Mouse (Mus musculus): ENCODE measurements around the gene 4930432M17Rik.

The 4930432M17Rik gene

DNA sequence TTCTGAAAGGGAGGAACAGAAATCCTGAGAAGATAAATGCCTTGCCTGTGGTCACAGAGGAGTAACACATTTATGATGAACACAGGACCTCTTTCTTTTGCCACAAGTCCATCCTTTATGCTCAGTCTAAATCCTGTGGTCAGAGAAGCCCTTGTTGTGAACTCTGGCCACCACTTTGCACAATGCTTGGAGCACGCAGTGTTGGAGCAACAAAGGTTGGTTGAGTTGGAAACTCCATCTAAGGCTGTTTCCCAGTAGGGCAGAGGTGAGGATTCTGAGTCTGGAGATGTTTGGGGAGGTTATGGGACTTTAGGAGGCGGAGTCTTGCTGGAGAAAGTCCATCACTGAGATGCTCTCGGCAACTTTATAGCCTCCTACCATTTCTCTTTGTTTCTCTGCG is 36.5 kb downstream of the 4930432M17Rik start:
- DNase-seq (ENCODE audit: low spot score in 2 of 2) = no peak

GRCm38 (mm10) chr3:121710894-121711531 is 40.5 kb downstream of the 4930432M17Rik start:
- no peak for DNase-seq (ENCODE audit: low spot score in 2 of 2)

GRCm38 (mm10) chr3:121712222-121712621 is 41.7 kb downstream of the 4930432M17Rik start:
- no peak for DNase-seq (ENCODE audit: low spot score in 2 of 2)

DNA sequence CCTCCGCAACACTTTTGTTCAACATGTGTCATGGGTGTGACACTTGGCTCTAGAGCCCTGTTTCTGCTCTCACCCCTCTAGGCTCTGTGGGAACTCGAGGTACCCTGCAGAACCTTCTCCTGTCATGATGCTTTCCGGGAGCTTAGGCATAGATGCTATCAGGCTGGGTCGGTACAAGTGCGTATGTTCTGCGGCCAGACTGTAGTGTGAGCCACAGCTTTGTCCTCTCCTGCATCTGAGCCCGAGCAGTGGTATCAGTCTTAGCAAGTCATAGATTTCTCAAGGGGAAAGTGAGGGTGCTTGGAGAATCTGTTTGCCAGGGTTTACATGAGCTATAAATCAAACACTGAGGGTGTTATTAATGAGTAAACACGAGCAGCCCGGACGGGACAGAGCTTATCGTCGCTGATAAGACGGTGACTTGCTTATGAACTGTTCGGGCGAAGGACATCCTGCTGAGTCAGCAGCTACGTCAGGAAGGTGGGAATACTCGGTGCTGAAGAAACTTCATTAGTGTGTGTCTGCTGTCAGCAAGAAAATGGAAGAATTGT is 42.7 kb downstream of the 4930432M17Rik start:
- no peak for DNase-seq (ENCODE audit: low spot score in 2 of 2)

GRCm38 (mm10) chr3:121713816-121714215 is 43.3 kb downstream of the 4930432M17Rik start:
- DNase-seq (ENCODE audit: low spot score in 2 of 2) = no peak

DNA sequence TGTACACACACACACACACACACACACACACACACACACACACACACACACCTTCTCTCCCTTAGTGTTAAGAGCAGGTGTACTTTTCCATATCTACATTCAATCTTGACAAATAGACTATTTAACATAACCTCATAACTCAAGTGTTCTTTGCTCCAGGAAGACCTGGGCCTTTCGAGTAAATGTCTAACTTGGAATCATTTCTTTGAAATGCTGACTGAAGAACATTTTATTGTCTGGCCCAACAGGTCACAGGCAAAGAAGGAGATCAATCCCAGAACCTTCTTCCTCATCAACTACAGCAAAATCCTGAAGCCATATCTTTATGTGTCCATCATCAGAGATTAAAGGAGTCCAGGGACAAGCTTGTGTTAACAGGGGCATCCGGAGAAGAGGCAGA is 43.9 kb downstream of the 4930432M17Rik start:
- DNase-seq (ENCODE audit: low spot score in 2 of 2) = no peak

GRCm38 (mm10) chr3:121715336-121715735 is 44.8 kb downstream of the 4930432M17Rik start:
- DNase-seq (ENCODE audit: low spot score in 2 of 2) = no peak

DNA sequence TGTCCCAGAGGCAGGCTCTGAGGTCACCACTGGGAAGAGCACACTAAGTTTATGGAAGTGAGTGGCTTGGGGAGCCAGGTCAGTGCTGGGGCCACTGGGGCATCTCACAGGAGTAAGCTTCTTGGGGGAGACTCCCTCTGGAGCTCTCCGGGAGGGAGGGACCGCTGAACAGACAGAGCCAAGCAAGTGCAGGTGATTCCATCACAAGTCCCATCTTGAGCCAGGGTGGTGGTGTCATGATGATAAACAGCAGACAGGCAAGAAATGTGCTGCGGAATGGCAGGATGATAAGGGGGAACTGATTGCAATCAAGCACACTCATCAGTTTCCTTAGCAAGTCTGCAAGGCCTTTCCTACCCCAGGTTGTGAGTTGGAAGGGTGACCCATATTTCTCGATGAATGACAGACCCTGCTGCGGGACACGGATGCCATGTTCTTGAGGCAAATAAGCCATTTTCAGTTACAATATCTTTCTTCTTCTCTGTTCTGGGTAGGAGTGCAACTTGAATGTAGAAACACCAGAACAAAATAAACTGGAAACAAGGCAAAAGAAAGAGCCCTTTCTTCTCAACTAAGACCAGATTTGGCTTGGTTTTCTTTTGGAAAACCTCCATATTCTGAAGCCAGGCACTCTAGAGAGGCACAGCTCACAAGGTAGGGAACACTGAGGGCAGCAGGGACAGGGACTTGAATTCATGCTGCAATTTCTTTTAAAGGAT is 45.3 kb downstream of the 4930432M17Rik start:
- no peak for DNase-seq (ENCODE audit: low spot score in 2 of 2)

DNA sequence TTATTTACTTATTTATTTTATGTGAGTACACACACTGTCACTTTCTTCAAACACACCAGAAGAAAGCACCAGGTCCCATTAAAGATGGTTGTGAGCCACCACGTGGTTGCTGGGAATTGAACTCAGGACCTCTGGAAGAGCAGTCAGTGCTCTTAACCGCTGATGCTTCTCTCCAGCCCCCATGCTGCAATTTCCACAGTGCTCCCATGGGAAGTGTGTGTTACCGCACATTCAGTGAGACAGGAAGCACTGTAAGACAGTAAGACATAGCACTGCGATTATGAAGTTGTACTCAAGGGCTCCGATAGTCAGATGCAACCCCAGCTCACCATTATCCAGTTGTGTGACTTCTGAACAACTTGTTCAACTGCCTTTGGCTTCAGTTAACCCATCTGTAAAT is 45.9 kb downstream of the 4930432M17Rik start:
- no peak for DNase-seq (ENCODE audit: low spot score in 2 of 2)

DNA sequence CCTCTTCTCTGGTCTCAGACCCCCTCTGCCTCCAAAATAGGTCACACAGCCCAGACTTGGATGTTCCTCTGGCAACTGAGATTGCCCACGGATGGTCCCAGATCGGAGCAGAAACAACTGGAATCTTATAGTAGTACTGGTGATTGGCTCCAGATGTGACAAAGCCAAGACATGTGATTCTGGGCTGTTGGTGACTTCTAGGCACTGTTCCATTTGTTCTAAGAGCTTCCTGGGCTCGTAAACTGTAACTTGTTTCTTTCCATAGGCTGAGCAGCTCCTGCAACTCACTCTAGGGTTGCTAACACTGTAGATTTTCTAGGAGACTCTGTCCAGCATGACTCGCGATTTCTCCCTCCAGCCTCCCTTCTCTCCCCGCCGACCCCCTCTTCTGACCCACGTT is 48.1 kb downstream of the 4930432M17Rik start:
- DNase-seq (ENCODE audit: low spot score in 2 of 2) = no peak

DNA sequence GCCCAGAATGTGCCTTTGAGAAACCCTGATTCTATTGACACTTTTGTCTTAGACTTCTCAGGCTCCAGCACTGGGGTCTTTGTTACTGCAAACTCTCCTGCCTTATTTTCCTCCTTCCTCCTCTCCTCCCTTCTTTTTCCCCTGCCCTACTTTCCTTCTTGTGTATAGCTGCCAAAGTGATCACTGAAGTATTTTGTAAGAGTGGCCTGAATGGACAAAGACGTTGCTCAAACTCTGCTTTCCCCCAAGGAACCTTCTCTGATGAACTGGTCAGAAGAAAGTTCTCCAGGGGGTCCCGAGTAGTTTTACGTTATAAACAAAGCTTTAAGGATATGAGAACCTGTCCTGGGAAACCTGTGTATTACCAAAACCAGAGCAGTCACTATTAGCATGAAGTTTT is 49.1 kb downstream of the 4930432M17Rik start:
- no peak for DNase-seq (ENCODE audit: low spot score in 2 of 2)

- no peak for DNase-seq (ENCODE audit: low spot score in 2 of 2)
These were observed 50.5 kb downstream of the 4930432M17Rik start for GRCm38 (mm10) chr3:121720801-121721690.

DNA sequence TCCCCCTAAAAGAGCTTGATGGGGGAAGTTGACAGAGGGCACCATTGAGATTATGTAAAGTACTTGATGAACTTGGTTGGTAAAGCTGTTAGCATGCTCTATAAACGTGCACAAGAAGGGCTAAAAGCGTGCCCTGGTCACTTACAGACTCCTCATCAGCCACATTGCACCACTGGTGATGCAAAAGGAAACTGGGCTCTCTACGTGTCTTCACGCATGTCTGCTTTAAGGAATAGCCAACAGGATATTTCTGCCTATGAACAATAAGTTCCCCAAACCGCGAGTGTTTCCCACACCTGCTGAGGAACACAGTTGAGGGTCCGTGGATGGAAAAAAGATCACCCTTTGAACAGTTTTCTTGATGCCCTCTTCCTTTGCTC is 51.1 kb downstream of the 4930432M17Rik start:
- DNase-seq (ENCODE audit: low spot score in 2 of 2) = no peak

DNA sequence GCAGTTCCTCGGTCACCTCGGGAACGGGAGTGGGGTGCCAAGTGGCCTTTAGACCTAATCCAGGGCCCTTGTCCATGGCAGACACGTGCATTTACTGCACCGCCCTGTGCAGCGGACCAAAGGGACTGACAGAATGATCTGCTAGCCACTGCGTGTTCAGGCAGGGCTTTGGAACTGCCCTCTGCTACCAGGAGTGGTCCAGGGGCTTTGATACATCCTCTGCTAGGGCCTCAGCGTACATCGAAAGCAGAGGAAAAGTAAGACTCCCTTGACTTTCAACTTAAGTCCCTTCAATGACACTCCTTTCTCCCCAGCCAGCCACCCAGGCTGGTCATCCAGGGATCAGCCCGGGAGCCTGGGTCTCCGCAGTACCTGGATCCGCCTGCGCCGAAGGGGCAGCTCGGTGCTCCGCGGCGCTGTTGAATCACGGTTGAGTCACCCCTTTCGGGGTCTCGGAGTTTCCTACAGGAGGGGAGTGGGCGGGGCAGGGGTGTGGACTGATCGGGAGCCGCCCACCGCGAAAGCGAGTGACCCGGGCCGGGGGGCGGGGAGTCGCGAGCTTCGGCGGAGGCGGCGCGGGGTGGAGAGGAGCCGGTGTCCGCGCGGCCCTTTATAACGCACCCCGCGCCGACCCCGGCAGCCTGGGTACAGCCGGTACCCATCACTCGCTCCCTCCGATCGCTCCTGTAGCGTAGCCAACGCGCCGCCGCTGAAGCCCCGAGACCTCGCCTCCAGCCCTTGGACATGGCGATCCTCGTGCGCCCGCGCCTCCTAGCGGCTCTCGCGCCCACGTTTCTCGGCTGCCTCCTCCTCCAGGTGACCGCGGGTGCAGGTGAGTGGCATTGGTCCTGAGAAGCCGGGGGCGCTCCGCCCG is 52.6 kb downstream of the 4930432M17Rik start, which contains the start of gene F3:
Gene F3, plus strand, starts transcription at position 567 of the 874 bp plus-strand sequence.
- peak; percentile 51 to 52 for DNase-seq (ENCODE audit: low spot score in 2 of 2)

GRCm38 (mm10) chr3:121723968-121724524 is 53.5 kb downstream of the 4930432M17Rik start:
- DNase-seq (ENCODE audit: low spot score in 2 of 2) = no peak

- no peak for DNase-seq (ENCODE audit: low spot score in 2 of 2)
These were observed 54.0 kb downstream of the 4930432M17Rik start for GRCm38 (mm10) chr3:121724553-121724952.

DNA sequence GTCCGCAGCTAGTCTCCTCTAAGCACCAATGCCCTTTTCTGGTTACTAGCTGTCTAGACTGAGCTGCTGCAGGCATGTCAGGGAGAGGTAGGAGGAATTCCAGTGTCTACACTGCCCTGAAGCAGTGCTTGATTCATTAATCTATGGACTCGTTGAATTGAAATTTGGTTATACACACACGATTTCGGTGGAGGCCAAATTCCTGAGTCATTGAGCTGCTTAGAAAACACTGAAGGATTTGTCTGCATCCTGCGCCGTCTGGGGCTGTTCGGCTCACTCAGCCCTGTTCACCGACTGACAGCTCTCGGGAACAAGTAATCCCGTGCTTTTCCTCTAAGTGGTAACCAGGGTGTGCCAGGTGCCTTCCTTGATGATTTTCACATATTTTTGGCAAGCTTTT is 55.1 kb downstream of the 4930432M17Rik start:
- DNase-seq (ENCODE audit: low spot score in 2 of 2) = no peak

DNA sequence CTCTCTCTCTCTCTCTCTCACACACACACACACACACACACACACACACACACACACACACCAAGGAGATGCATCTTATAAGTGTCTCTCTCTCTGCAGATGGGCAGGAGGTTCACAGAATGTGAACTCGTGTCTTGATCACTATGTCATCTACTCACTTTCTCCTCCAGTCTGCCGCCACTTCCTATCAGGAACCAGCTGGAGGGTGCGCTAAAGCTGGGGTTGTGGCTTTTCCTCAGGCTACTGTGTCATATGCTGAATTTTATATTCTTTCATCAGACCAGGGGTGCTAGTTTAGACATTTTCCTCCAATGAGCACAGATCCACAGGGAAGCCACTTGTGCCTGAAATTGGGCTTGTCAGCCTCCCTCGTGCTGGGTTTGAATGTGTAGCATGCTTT is 59.1 kb downstream of the 4930432M17Rik start:
- DNase-seq (ENCODE audit: low spot score in 2 of 2) = no peak

Data from frontal cortex, postnatal 25 days (tissue).